Mouse (Mus musculus) granulocyte monocyte progenitor cell, adult 5-6 weeks (primary cell): ENCODE measurements around the gene Fbxo47. TPM values are rescaled to one million over a fixed set of nuclear protein-coding genes. Genes with fewer than 3 reads are reported as not detected.
A peak's percentile ranks its signal among the peaks of the same experiment; 100 is the strongest.
"Not testable (repeated sequence)": the region's sequence is repeated elsewhere in the genome, so short reads cannot be mapped to it uniquely, and the experiment has no call there.

Experiments
- ATAC-seq: replicated peaks from 2 replicates; pipeline ENCODE4 v1.8.0; 2016; ENCODE audit warnings: mild to moderate bottlenecking, moderate TSS enrichment, inconsistent platforms; ENCODE audit not compliant: poor library complexity, severe bottlenecking
- total RNA-seq, 2 experiments: library from RNA; stranded (forward) in 1 of 2; stranded (reverse) in 1 of 2; fragments of 200-712, 200-1000 nt in 1 of 2; fragments of >200 nt in 1 of 2; fragmentation: Nextera tagmentation in 1 of 2; gene quantifications; 2 replicates each; pipeline ENCODE4 v1.2.3; 2014 to 2017

Gene Fbxo47
- total RNA-seq, 2 experiments from 2014 or later, result 2.0 TPM; not detected in 1

DNA sequence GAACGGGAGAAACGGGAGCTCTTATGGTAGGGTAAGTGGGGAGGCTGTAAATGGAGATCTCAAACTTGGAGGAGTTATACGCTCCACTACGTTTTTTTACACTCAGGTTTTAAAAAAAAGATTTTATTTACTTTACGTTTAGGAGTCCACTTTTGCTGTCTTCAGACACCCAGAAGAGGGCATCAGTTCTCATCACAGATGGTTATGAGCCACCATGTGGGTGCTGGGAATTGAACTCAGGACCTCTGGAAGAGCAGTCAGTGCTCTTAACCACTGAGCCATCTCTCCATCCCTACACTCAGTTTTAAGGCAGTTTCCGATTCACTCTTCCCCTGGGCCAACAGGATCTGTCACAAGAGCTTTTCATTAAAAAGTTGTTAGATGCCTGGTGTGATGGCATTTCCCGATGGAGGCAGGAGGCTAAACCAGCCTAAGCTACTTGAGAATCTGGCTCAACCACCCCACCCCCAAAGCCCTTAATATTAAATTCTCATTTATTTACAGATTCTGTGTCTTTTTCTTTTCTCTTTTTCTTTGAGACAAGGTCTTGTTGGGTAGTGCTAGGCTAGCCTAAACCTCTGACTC, 739 bp upstream of the Fbxo47 start:
- no peak for ATAC-seq

DNA sequence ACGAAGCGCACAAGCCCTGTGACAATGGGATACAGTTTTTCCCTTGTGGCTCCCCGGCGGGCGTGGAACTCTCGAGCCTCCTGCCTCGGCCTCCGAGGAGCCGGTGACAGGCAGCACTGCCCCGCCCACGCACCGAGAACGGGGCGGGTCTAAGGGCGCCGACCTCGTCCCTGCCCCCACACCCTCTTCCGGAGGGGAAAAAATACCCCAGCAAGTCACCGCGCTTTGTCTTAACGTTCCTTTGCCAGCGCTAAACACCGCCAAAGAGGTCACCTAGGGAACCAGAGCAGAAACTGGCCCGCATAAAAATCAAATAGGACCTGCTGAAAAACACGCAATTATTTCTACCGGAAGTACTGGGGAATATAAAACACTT, 424 bp downstream of the Fbxo47 start:
- peak; percentile 76 for ATAC-seq

DNA sequence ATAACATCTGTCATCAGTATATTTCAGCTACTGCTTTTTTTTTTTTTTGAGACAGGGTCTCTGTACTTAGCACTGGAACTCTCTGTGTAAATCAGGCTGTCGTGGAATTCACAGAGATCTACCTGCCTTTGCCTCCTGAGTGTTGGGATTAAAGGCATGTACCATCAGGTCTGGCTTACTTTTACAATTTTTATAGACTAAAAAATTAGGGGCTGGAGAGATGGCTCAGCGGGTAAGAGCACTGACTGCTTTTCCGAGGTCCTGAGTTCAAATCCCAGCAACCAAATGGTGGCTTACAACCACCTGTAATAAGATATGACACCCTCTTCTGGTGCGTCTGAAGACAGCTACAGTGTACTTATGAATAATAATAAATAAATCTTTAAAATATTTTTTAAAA, 3.6 kb downstream of the Fbxo47 start:
- ATAC-seq, result no peak

DNA sequence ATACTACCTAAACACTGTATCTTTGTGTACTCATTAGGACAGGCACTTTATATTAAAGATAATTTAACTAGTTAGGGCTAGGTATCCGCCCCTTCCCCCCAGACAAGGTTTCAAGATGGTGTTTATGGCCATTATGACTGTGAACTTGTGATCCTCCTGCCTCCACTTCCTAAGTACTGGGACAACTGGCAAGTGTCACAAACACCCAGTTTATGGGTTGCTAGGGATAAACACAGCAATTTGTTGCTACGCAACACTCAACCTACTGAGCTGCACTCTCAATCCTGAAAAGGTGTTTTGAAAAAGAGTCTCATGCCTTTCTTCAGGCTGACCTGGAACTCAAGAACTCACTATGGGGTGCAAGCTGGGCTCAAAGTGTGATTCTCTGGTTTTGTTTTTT, 6.6 kb downstream of the Fbxo47 start:
- ATAC-seq, result no peak

DNA sequence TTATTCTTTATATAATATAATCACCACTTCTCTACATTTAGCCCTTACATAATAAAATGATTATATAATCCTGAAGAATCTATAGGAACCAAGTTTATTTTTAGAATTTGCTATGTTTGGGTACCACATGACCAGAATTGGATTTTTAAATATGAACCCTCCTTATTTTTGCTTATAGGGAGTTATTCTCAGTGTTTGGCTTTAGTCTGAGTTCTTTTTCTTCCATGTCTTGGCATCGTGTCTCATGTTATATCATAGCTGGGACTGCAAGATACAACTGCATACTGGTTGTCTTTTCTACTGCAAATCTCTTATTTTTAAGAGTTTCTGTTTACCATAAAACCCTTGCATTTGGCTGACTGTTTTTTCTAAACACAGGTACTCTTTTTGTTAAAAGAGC, 9.6 kb downstream of the Fbxo47 start:
- no peak for ATAC-seq

DNA sequence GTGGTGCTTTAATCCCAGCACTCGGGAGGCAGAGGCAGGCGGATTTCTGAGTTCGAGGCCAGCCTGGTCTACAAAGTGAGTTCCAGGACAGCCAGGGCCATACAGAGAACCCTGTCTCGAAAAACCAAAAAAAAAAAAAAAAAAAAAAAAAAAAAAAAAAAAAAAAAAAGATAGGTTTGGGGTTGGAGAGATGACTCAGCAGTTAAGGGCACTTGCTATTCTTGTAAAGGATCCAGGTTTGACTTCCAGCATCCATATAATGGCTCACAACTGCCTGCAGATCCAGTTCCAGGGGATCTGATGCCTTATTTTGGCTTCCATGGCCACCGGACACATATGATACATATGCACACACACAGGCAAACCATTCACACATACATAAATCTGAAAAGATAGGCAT, 11.6 kb downstream of the Fbxo47 start:
- ATAC-seq, result not testable (repeated sequence)

DNA sequence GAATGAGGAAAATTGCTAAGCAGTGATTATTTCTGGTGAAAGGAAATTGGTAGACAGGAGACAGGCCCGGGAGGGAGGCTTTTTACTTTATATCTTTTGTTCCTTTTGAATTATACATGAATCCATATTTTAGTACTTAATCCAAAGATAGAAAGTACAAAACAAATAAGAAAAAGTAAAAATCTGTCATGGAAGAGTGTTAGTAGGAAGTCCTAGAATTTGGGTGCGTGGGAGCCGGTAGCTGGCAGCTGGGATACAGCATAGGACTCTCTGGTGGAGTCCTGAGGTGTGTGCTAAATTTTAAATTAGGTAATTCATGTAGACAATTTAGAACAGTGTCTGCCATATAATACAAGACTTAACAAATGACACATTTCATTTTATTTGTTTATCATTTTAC, 16.4 kb downstream of the Fbxo47 start:
- ATAC-seq, result no peak

DNA sequence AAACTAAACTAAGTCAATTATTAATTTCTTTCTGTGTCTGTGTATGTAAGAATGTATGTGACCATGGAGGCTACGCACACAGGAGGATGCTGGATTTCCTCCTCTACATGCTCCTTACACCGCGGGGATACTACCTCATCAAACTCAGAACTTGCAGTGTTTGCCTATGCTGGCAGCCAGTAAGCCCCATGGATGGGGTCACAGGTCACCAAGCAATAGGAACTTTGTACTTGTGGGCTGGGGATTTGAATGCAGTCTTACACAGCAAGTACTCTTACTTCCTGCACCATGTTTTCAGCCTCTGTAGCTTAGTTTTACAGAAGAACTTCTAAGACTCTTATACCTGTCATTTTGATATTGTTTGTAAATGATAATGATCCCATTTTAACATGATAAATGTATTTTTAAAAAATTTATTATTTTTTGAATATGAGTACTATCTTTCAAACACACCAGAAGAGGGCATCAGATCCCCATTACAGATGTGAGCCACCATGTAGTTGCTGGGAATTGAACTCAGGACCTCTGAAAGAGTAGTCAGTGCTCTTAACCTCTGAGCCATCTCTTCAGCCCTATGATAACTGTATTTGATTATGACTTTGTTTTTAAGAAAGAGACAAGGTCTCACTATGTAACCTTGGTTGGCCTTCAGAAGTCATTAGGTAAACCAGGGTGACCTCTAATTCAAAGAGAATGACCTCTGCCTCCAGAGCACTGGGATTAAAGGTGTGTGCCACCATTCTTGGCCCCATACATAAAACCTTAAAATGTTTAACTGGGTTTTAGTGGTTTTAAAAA, 17.7 kb downstream of the Fbxo47 start:
- no peak for ATAC-seq

DNA sequence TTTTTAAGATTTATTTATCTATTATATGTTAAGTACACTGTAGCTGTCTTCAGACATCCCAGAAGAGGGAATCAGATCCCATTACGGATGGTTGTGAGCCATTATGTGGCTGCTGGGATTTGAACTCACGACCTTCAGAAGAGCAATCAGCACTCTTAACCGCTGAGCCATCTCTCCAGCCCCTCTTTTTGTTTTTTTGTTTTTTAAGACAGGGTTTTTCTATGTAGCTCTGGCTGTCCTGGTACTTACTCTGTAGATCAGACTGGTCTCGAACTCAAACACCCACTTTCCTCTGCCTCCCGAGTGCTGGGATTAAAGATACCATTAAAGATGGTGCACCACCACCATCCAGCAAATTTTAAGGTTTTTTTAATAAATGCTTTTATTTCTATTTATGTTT, 18.5 kb downstream of the Fbxo47 start:
- ATAC-seq, result no peak

DNA sequence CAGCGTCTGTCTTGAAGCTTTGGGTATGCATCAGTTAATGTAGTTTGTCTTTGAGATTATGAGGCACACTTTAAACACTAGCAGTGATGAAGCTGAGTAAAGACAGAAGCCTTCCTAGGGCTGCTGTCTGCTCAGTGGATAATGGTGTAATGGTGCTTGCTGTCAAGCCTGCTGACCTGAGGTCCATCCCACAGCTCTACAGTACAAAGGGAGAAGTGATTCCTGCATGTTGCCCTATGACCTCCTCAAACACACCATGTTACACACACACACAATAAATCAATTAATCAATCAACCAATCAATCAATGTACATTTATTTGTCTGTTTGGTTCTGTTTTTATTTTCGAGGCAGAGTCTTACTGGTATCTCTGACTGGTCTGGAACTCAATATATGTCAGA, 21.8 kb downstream of the Fbxo47 start:
- no peak for ATAC-seq

DNA sequence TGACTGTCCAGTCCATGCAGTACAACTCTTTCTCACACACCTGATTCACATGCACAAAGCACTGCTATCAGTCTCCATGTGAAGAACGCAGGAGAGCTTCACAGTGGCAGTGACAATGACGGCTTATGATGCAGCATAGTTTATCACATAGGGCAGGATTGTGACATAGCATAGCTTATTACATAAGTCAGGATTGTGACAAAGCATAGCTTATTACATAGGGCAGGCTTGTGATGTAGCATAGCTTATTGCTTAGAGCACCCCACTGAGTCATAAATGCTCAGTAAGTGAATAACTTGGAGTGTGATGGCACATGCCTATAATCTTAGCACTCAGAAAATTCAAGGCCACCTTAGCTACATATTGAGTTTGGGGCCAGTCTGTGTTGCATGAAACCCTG, 28.5 kb downstream of the Fbxo47 start:
- ATAC-seq, result no peak

DNA sequence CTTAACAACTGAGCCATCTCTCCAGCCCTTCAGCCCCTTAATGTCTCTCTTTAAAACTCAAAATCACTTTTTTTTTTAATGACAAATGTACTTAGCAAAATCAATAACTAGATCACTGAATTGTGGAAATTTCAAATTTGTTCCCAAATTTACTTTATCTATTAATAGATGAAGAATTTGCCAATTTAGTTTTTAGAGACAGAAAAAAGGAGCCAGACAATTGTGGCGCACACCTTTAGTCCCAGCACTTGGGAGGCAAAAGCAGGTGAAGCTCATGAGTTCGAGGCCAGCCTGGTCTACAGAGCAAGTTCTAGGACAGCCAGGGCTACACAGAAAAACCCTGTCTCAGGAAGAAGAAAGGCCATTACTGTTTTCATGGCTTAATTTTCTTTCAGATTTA, 32.4 kb downstream of the Fbxo47 start:
- ATAC-seq, result no peak

DNA sequence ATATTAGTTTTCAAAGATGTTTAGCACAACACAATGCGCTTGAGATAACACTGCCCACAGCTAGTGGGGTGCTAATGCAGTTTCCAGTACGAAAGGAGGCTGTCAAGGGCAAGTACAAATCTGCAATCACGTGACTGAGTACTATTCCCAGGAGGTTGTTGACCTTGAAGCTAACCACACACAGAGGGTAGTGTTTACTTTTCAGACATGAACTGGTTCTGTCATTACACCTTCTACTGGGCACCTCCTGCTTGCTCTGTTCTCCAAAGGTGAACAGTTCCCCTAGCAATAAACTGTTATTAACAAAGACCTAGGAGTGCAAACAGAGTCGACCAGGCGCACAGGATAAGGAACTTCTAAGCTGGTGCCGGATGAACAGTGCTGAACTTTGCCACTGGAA, 33.6 kb downstream of the Fbxo47 start:
- no peak for ATAC-seq

DNA sequence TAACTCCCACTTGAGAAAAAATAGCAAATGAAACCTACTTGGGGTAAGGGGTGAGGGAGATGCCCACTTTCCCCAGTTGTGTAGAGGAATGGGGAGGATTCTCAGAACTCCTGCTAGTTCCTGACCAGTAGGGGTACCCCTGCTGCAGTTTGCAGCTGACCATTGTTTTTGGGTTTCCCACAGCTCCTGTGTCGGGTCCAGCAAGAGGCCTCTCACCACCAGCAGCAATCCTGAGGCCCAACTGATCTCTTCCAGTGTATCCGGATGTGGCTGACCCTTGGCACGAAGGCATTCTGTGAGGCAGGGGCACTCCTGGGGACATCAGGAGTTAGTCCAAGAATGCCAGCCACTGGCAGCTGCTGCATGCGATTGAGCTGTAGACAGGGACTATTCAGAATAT, 42.0 kb downstream of the Fbxo47 start:
- no peak for ATAC-seq

DNA sequence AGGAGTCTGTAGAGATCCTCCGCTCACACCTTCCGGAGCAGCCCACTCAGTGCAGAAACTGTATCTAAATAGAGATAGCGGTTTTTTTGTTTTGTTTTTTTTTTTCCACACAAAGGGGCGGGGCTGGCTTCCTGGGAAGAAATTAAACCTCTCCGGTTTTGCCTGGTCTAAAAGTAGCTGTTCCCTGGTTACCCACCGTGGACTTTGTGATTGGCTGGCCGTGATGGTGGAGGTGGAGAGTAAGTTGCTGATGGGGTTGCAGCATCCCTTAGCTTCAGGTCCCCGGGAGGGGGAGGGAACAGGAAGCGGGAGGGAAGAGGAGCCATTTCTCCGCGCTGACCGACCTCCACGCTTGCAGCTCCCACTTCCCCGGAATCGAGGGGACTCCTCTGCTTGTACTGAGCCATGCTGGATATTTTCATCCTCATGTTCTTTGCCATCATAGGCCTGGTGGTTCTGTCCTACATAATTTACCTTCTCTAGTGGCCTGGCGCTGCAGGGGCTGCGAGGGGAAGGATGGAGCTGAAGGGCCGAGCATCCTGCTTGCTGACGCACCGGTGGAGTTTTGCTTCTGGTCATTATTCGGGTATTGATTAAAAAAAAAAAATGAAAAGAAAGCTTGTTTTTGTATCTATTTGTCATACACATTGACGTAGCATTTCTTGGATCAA, 42.8 kb downstream of the Fbxo47 start:
- peak; percentile 81 for ATAC-seq

DNA sequence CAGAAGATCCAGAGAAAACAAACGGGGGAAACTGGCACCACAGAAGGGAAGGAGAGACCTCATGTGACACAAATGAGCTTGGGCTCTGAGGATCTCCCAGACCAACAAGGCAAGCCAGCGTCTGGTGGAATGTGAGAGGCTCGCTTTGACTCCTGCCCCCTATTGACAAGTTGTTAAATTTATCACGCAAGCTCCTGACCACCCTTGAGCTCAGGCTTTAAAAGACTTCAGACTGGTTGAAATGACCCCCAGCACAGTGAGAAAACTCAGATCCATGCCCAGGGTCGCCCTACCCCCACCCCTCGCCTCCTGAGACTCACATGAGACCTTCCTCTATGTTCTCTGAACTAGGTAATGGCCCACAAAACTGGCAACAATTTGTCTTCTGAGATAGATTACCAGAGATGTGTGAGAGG, 43.4 kb downstream of the Fbxo47 start, which contains the start of gene B230217C12Rik:
B230217C12Rik (plus strand) TSS at position 242 of the 416 bp plus-strand sequence.
- ATAC-seq, result 0 out of 2 replicates have a peak, but pooled peaks have one; percentile 33

DNA sequence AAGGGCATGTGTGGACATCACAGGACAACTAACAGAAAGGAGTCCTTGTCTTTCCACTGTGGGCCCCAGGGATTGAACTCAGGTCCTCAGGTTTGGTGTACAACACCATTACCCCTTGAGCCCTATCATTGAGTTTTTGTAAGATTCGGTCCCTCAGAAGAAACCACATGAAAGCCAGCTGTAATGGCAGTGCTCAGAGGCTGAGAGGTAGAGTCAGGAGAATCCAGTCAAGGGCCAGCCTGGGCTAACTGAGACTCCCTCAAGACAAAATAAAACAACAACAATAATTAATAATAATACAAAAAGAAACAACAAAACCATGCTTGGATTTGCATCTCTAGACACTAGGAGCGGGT, 43.8 kb downstream of the Fbxo47 start:
- ATAC-seq, result no peak

DNA sequence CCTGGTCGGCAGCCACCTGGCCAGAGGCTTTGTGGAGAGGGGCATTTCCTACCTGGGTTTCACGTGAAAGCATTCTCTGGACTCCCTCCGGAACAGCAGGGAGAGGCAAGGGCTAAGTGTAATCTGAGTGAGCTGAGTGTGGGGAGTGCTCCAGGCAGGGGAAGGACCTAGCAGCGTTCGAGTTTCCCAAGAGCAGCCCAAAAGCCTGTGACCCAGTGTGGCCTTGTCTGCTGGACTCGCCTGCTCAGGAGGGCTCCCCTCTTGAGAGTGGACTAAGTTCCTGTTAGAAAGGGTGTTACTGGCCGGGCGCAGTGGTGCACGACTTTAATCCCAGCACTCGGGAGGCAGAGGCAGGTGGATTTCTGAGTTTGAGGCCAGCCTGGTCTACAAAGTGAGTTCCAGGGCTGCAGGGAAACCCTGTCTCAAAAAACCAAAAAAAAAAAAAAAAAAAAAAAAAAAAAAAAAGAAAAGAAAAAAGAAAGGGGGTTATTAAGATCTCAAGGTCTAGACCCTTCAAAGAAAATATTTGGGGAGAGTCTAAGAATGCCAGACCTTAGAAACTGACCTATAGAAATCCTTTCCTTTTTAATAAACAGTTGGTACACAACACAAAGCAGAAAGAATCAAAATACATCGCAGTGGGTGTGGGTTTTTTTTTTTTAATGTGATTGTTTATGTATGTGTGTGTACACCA, 44.4 kb downstream of the Fbxo47 start:
- ATAC-seq, result no peak

DNA sequence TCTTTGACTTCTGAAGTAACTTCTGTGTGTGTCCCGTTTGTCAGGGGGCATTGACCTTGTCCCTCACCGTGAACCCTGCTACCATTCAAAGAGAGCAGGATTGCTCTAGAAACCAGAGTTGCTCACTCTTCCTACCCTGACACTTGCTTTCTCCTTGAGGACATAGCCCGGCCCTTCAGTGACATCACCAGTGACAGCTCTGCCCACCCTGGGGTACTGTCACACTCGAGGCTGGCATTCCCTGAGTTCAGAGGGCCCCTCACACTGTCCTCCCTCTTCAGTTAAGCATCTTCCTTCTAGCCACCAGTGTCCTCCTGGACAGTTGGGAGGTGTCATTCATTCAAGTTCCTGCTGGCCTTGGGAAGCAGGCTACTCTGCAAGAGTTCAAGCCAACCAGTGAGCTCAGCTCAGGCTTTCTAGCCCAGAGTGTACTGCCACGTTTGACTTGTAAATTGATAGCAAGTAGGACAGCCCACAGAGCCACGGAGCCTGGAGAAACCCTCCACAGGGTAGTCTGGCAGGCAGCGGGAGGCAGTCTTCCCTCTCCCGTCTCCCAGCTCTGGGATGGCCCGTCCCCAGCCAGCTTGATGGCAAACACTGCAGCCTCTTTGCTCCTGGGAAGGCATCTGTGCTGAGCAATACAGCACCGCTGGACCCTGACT, 45.0 kb downstream of the Fbxo47 start:
- no peak for ATAC-seq

DNA sequence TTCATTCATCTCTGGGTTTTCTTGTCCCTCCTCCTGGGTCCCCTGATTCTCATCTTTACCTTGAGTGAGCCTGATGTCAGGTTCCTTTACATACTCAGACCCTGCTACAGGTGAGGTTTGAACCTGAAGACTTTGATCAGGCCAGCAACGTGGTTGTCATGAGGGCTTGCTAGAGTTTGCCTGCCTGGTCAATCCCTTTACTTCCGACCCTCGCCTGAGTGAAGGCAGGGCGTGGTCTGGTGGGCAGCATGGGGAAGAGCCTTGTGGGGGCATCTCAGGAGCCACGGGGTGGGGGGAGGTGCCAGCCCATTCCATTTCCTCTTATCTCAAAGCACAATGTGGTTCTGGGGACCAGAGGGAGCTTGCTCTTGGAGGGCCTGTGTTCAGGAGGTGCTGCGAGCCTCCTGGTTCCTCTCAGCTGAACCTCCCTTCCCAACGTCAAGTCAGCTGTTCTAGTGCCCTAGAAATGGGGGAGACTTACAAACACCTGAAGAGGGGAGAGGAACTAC, 46.3 kb downstream of the Fbxo47 start:
- peak; percentile 50 for ATAC-seq
